Mouse (Mus musculus) effector memory CD4-positive, alpha-beta T cell, adult 5 months (primary cell): Measurements from ENCODE around the gene Katna1. TPM values are rescaled to one million over a fixed set of nuclear protein-coding genes. Genes with fewer than 3 reads are reported as not detected.

Experiments
- polyA plus RNA-seq: library from polyadenylated mRNA; unstranded; fragments of 100-300 nt; shearing (Covaris generic); gene quantifications from one replicate; pipeline ENCODE4 v1.2.1, GENCODE M21; 2017

Gene Katna1
- 106 TPM for polyA plus RNA-seq

GRCm38 (mm10) chr10:7725751-7726500 is at the start of gene Katna1:
Gene Katna1, plus strand, starts transcription at chr10:7726000.

GRCm38 (mm10) chr10:7680731-7681301 is 45.0 kb upstream of the Katna1 start, which contains the start of the genes Pcmt1 and Lats1:
Gene Pcmt1, minus strand, starts transcription at chr10:7681136.
Gene Lats1, plus strand, starts transcription at chr10:7681214.

GRCm38 (mm10) chr10:7792751-7793385 is 67.1 kb downstream of the Katna1 start, which contains the start of the genes Ginm1 and Ppil4:
Gene Ginm1, minus strand, starts transcription at chr10:7792824.
Gene Ppil4, plus strand, starts transcription at chr10:7792891.

Other genes starting within 250 kb of the Katna1 start
- 2.2 TPM for gene Lrp11, start 136.2 kb upstream of the Katna1 start, polyA plus RNA-seq
- gene Nup43, start 58.5 kb upstream of the Katna1 start, polyA plus RNA-seq = 11.4 TPM
- gene Pcmt1, start 44.9 kb upstream of the Katna1 start, polyA plus RNA-seq = 89.7 TPM
- 18.5 TPM for gene Lats1, start 44.8 kb upstream of the Katna1 start, polyA plus RNA-seq
- gene Ginm1, start 66.8 kb downstream of the Katna1 start, polyA plus RNA-seq = 73.5 TPM
- gene Ppil4, start 66.9 kb downstream of the Katna1 start, polyA plus RNA-seq = 94.2 TPM
- gene Zc3h12d, start 106.5 kb downstream of the Katna1 start, polyA plus RNA-seq = 30.4 TPM
- 17.1 TPM for gene Tab2, start 230.2 kb downstream of the Katna1 start, polyA plus RNA-seq